Mouse (Mus musculus): ENCODE data around the gene Krt42. TPM values are rescaled to one million over a fixed set of nuclear protein-coding genes. Genes with fewer than 3 reads are reported as not detected.
A peak's percentile ranks its signal among the peaks of the same experiment; 100 is the strongest.

The Krt42 gene
- total RNA-seq, 2 experiments from 2014 or later: not detected

DNA sequence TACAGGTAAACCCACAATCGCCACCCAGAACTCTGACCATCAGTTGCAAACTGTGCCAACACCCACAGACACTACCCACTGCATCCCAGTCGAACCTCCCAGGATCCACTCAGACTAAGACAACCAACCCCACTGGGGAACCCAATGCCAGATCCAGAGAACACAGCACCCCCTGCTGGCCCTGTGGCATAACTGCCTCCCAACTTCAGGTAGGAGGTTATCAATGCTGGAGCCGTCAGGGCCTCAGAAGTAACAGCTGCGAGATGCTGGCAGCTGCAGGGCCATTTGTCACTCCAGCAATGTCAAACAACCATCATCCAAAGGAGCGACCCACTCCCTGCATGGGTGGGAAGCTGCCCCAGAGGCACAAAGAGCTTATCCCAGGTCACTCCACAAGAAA lies 28.1 kb upstream of the Krt42 start:
- no peak for DNase-seq
- TF ChIP-seq CTCF (IDR thresholded peaks at IDR 0.05): peak; percentile 63
- intact Hi-C loops (cut with DNase I): loop anchor here (5.0 kb wide), 2 partner anchors 830 to 916 kb away; no protein-coding TSS in a partner anchor
- H3K27ac ChIP-seq: no peak overlapping the region
- no peak overlapping the region; the same call in 1 of the 2 replicates for H3K4me3 ChIP-seq

DNA sequence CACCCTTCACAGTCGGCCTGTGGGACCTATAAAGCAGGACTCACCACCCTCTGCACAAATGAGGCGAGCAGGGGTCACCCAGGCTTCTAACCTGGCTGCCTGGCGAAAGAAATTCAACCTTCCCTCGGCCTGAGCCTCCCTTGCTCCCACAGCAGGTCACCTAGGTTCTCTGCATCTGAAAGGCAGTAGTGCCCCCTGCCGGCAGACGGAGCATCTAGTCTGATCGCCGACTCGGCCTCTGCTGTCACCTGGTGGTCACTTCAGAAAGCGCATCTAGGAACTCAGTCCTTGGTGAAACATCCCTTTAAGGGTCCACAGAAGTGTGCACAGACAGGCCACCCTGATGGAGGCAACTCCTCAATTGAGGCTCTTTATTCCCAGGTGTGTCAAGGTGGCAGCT lies 25.6 kb upstream of the Krt42 start:
- DNase-seq: peak; percentile 87
- intact Hi-C loops (cut with DNase I): loop anchor here (5.0 kb wide), 2 partner anchors 828 to 913 kb away; no protein-coding TSS in a partner anchor
- no peak; the same call in none of the 2 replicates for TF ChIP-seq CTCF (IDR thresholded peaks at IDR 0.05)

DNA sequence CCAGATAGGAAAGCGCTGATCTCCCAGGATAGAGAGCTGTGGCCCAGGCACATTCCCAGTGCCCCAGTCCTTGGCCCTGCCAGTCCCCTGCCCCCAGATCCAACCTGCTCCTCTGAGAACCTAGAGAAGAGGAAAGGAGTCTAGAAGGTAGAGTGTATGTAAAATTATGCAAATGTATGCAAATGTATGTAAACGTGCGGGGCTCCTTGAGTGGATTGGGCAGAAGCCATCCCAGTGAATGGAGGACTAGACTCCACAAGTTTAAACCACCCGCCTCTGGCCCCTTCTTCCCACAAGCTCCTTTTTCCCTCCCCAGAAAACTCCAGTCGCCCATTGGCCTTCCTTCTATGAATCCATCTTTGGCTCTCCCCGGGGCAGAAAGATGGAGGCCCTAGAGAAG lies 23.2 kb upstream of the Krt42 start:
- no peak for DNase-seq
- H3K27ac ChIP-seq: no peak overlapping the region
- intact Hi-C loops (cut with DNase I): no loop called here
- H3K4me3 ChIP-seq: no peak overlapping the region
- TF ChIP-seq CTCF (IDR thresholded peaks at IDR 0.05): no peak

More for the DNA sequence above, 25.6 kb upstream of the Krt42 start:
- Histone ChIP-seq H3K27ac (no peak overlapping the region), H3K4me3 (no peak overlapping the region)

DNA sequence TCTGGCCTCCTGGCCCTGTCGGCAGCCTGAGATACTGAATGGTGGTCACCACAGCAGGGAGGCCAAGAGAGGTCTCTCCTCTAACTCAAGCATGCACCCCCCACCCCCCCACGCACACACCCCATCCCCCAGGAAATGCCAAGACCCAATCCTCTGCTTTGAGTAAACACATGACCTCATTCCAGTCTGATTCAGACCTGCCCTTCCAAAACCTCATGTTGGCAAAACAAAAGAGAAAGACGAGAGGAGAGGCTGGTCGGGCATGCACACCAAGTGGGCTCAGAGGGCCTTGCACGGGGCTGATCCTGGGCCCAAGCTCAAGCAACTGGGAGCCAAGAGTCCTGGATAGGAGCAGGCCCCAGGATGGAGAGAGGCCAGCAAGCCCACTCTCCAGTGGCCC lies 20.6 kb upstream of the Krt42 start:
- intact Hi-C loops (cut with DNase I): no loop called here
- Histone ChIP-seq H3K4me3 (no peak overlapping the region), H3K27ac (peak overlapping the region; percentile 57)

DNA sequence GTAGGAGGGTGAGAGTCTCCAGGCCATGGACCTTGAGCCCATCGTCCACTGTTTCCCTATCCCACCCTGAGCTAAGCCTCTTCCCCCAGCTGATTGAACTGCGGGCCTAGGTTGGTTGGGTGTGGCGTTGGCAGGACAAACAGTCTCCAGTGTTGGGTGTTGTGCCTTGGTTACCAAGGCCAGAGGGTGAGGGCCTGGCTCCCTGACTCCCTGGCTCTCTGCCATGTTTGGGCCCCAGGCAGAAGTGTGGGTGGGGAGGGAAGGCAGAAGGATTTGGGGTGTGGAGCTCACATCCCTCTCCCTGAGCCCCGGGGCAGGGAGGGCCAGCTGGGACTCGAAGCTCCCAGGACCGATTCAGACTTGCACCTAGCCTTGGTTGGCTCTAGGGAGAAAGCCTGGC lies 19.3 kb upstream of the Krt42 start:
- TF ChIP-seq CTCF (IDR thresholded peaks at IDR 0.05): no peak
- intact Hi-C loops (cut with DNase I): no loop called here
- Histone ChIP-seq H3K4me3 (no peak overlapping the region), H3K27ac (peak overlapping the region; percentile 46)
- peak; percentile 53 for DNase-seq

More for the DNA sequence above, 20.6 kb upstream of the Krt42 start:
- DNase-seq: peak; percentile 36
- no peak for TF ChIP-seq CTCF (IDR thresholded peaks at IDR 0.05)

DNA sequence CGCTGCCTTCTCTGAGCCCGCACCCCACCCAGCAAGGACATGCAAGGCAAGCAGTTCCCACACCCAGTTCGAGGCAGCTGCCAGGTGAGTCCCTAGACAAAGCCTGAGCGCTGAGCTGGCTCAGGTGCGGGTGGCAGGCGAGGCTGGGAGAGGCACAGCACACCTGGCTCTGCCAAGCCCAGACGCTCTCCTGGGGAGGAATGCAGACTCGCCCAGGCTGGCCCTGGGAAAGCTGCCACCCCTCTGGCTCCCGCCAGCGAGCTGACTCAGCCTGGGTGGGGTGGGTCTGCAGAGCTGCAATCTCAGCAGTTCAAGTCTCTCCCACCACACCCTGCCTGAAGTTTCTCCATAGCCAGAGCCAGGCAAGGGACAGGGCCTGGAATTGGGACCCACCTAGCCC lies 17.4 kb upstream of the Krt42 start:
- Histone ChIP-seq H3K4me3 (no peak overlapping the region), H3K27ac (peak overlapping the region; percentile 51)
- no peak for TF ChIP-seq CTCF (IDR thresholded peaks at IDR 0.05)
- DNase-seq: peak; percentile 85
- intact Hi-C loops (cut with DNase I): no loop called here

DNA sequence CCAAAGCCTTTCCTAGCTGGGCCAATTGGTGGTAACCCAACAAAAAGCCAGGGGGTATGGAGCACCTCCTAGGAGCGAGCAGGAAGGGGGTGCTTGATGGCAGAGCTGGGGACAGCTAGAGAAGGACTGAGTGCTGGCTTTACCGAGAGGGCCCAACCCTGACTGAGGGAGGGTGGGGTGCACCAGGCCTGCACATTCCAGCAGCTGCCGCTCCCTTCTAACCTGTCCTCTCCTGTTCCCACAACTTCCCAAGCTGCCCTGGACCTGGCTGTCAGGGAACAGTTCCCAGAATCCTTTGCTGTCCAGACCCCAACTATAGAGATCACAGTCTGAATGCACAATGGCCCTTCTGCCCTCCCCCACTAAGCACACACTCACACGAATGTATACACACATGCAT lies 15.3 kb upstream of the Krt42 start:
- intact Hi-C loops (cut with DNase I): loop anchor here (5.0 kb wide), 1 partner anchor 118 kb away; no protein-coding TSS in a partner anchor
- no peak for TF ChIP-seq CTCF (IDR thresholded peaks at IDR 0.05)
- Histone ChIP-seq H3K4me3 (no peak overlapping the region), H3K27ac (no peak overlapping the region)
- no peak for DNase-seq

DNA sequence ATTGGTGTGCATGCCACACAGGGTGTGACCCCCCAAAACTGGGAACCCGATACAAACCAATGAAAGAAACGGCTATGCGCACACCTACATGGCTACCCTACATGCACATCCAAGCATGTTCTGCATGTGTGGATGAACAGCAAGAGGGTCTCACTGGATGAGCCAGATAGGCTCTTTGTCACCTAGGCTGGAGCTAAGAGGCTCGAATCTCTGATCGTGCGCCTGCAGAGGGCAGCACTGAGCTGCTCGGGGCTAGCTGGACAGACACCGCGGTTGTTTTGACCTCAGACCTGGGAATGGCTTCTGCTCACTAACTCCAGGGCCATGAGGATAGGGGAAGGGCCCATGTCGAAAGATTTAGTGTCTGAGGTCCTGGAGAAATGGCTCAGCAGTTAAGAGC lies 12.9 kb upstream of the Krt42 start:
- DNase-seq: peak; percentile 88
- intact Hi-C loops (cut with DNase I): loop anchor here (2.0 to 5.0 kb wide), 2 partner anchors 115 to 818 kb away; no protein-coding TSS in a partner anchor
- Histone ChIP-seq H3K4me3 (no peak overlapping the region), H3K27ac (no peak overlapping the region)
- peak; percentile 85 for TF ChIP-seq CTCF (IDR thresholded peaks at IDR 0.05)

DNA sequence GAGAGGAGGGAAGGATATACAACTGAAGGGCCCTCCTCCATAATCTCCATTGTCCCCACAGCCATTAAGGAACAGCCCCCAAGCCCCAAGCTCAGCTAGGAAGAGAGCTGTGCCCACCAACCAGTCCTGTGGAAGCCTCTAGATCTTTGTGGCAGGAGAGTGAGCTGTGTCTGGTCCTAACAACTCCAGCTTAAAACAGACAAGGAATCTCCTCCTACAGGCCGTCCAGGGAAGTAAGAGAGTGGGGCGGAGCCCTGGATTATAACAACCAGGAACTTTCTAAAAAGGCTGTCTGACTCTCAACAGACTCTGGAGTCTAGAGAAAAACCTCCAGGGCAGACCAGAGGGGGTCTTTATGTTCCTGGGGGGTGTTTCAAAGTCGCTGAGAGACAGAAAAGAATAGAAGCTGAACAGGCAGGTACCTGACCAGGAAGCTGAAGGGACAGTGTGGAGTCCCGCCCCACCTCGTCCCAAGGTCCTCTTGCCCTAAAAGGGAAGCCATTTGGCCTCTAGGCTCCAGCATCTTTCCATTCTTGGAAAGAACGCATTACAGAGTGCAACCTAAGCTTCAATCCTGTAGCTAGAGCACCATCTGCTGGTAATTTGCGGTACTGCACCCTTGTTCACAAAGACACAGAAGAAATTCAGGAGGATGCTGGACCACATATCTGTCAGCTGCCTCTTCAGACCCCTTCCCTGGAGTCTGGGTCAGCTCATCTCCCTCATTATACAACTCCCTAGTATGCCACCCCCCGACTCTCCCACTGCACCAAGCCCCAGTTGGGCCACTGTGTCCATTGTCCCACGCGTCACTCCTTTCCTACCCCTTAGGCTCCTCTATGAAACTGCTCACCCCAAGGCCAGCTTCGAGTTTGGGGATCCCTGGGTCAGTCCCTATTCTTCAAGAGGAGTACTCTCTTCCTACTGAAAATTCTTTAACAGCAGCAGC lies 12.2 kb upstream of the Krt42 start:
- Histone ChIP-seq H3K4me3 (no peak overlapping the region), H3K27ac (no peak overlapping the region)
- intact Hi-C loops (cut with DNase I): loop anchor here (2.0 to 5.0 kb wide), 2 partner anchors 115 to 817 kb away; no protein-coding TSS in a partner anchor
- peak; percentile 89 for TF ChIP-seq CTCF (IDR thresholded peaks at IDR 0.05)
- peak; percentile 80 for DNase-seq

DNA sequence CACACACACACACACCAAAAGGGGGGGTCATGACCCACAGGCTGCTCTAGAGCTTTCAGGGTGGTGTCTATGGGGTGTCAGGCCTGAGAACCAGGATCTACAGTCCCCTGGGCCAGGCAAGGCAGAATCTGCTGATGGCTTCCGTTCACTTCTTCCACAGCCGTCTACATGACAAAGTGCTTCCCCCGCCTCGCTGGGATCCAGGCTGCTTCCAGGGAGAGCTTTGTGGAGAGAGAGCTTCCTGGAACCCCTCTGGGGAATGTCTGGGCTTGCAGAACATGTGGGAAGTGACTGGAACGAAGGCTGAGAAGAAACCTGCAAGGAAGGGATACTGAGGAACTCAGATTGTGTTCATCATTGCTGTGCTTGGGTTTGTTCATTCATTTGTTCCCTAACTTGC lies 9.1 kb upstream of the Krt42 start:
- intact Hi-C loops (cut with DNase I): no loop called here
- Histone ChIP-seq H3K4me3 (no peak overlapping the region), H3K27ac (no peak overlapping the region)
- DNase-seq: no peak
- no peak for TF ChIP-seq CTCF (IDR thresholded peaks at IDR 0.05)

DNA sequence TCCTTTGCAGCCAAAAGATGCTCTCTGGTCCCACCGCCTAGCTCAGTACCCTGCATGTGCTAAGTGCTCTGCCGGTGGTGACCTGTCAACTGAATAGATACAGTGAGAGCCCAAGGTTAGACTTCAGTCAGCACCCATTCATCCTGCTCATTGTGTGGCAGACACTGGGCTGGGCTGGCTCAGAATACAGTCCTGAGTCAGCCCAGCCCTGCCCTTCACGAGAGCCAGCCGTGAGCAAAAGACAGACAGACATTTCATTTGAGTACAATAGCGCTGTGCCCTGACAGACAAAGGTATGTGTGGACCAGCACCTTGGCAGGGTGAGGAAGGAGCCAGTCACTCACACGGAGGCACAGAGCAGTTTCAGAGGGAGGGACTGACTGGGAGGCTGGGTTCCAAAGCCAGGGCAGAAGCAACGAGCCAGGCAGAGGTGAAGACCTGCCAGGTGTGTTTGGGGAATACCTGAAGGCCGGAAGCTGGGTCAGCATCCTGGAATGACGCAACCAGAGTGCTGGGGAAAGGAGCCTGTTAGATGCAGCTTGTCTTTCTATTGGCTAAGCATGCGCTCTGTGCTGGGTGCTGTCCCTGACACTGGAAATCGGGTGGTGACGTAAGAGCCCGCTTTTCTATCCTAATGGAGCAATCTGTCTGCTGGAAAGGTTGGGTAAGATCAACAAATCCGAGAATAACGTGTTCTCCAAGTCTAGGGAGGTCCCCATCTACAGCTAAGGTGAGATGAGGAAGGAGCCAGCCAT lies 8.2 kb upstream of the Krt42 start:
- Histone ChIP-seq H3K4me3 (no peak overlapping the region), H3K27ac (no peak overlapping the region)
- no peak for DNase-seq
- intact Hi-C loops (cut with DNase I): no loop called here
- no peak for TF ChIP-seq CTCF (IDR thresholded peaks at IDR 0.05)

DNA sequence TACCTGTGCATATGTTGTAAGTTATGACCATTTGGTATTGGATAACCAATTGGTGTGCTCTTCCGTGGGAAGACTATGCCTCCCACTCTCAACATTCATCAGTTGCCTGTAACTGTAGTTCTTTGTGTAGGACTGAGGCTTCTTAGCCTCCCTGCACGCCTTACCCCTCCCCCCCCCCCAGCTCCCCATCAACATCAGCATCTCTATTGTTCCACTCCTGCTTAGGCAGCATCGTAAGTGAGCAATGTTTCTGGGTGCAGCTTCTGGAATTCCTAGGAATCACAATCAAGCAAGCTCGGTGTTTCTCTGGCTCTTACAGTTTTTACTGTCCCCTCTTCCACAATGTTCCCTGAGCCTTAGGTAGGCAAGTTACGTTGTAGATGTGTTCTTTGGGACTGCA lies 5.8 kb upstream of the Krt42 start:
- DNase-seq: no peak
- no peak overlapping the region for H3K4me3 ChIP-seq
- H3K27ac ChIP-seq: no peak overlapping the region
- intact Hi-C loops (cut with DNase I): no loop called here
- TF ChIP-seq CTCF (IDR thresholded peaks at IDR 0.05): no peak

DNA sequence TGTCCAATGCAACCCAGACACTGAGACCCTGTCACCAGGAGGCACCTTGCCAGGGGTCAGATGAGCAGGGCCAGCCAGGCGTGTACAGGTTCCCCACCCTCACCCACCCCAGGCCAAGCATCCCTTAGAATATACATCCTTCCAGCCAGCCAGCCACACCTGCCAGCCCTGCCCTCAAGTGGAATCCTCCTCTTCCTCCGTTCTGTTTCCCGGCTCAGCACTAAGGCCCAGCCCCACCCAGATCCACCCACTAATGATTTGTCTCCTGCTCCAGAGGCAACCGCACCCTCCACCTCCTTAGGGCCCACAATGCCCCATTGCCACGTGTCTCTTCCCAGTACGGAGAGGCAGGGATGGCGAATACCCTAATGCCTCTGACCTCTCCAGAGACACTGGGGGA lies 5.0 kb upstream of the Krt42 start:
- no peak overlapping the region for H3K27ac ChIP-seq
- intact Hi-C loops (cut with DNase I): no loop called here
- H3K4me3 ChIP-seq: no peak overlapping the region
- DNase-seq: no peak
- no peak for TF ChIP-seq CTCF (IDR thresholded peaks at IDR 0.05)
